Mouse (Mus musculus) heart, postnatal 0 days (tissue): ENCODE results near the gene Pla2g16.

ENCODE experiments used
- CTCF ChIP-seq: IDR thresholded peaks from 2 replicates; pipeline ENCODE4 v1.5.1; 2016; ENCODE audit warnings: antibody characterized with exemption, control low read depth, low read depth
- EP300 ChIP-seq: IDR thresholded peaks from 2 replicates; pipeline ENCODE4 v1.6.1; 2016; ENCODE audit warnings: antibody characterized with exemption, low read depth

DNA sequence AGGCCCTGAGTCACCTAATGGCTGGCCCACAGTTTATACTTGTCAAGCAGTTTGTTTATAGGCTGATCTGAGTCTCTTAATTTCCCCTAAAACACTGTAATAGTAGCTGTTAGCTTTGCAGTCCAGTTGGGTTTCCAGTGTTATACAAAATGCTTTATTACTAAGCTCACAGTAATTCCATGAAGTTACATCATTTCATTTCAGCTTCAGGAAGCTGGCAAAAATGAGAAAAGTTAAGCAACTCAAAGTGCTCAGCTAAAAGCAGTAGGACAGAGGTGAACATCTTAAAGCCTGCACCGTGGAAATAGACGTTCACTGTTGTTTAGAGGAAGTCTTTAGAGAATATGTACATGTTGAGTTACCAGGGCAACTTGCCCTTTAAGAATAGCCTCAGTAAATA is 34.4 kb upstream of the Pla2g16 start:
- no peak for TF ChIP-seq EP300
- TF ChIP-seq CTCF, result no peak
